ENCODE assay signal across 9 mouse cellular contexts in genomic region chr15:40018047-40018791, GRCm38 (mm10).
DNase-seq lines count a peak whose midpoint lies in the region; ATAC-seq lines count a peak whose summit lies in the region.
"Had no signal": no experiment of that assay in that cellular context is flagged by ENCODE, and none has a peak within 500 bp of the region (broad histone marks: within the 10 kb centered on the region; RNA-seq: fewer than 3 reads in every experiment).

No protein-coding gene starts in this region.

- H3K27me3 ChIP-seq in megakaryocyte, embryonic 14.5 days (replicated peaks), result no peaks in the 10 kb centered on the region
- no peaks in the 10 kb centered on the region for H3K27me3 ChIP-seq in liver, embryonic 12.5 days (replicated peaks)

- H3K9me3 ChIP-seq in megakaryocyte, embryonic 14.5 days, result no peaks in the 10 kb centered on the region
- H3K9me3 ChIP-seq in liver, embryonic 12.5 days (replicated peaks), result no peaks in the 10 kb centered on the region

- H3K36me3 ChIP-seq in megakaryocyte, embryonic 14.5 days (replicated peaks; ENCODE audit: low read length), result peaks cover 2% of the 10 kb centered on the region
- no peaks in the 10 kb centered on the region for H3K36me3 ChIP-seq in liver, embryonic 12.5 days

- WGBS in liver, embryonic 12.5 days (ENCODE audit: insufficient replicate concordance), result 22% methylated on average over 12 of the region's 12 CpGs

- H3K4me2 ChIP-seq in liver, embryonic 12.5 days, result 0 out of 2 replicates have a peak overlapping the region, but pooled peaks have one; percentile 12

- H3K27ac ChIP-seq in liver, embryonic 12.5 days, result no peak overlapping the region
- H3K27ac ChIP-seq: layer of hippocampus, adult 2 months had no signal

- ATAC-seq in megakaryocyte, adult 5-6 weeks (ENCODE audit: poor library complexity, severe bottlenecking), result no peak
- no peak for ATAC-seq in liver, embryonic 12.5 days

- DNase-seq in heart, adult 11 months, result peak; percentile 83
- no peak for DNase-seq in heart, postnatal 4 days
- DNase-seq in telencephalon, adult 2 months (ENCODE audit: low read depth, low spot score), result peak; percentile 17
- DNase-seq in ovary, postnatal 10 days (ENCODE audit: low spot score), result no peak
- no peak for DNase-seq in B cell, adult 2 months

- no peak overlapping the region for H3K9ac ChIP-seq in liver, embryonic 12.5 days

- H3K4me1 ChIP-seq in megakaryocyte, embryonic 14.5 days, result peaks cover 44% of the 10 kb centered on the region
- no peaks in the 10 kb centered on the region for H3K4me1 ChIP-seq in liver, embryonic 12.5 days

- peak overlapping the region; percentile 73 for H3K4me3 ChIP-seq in megakaryocyte, embryonic 14.5 days (replicated peaks)
- no peak overlapping the region for H3K4me3 ChIP-seq in liver, embryonic 12.5 days
- H3K4me3 ChIP-seq: layer of hippocampus, adult 2 months had no signal

Comparison
In these comparisons a context has a peak if more than half of its experiments do, and no peak if none do; other contexts are left out.
1. DNase-seq: peak in heart, adult 11 months (single experiment) and telencephalon, adult 2 months (single experiment); none in heart, postnatal 4 days (single experiment), ovary, postnatal 10 days (single experiment) and B cell, adult 2 months (0 of 2).